Mouse (Mus musculus): ENCODE data around the gene Cbr2. TPM values are rescaled to one million over a fixed set of nuclear protein-coding genes. Genes with fewer than 3 reads are reported as not detected.

Gene Cbr2
- polyA plus RNA-seq, 1 experiment, result 0.66 TPM

DNA sequence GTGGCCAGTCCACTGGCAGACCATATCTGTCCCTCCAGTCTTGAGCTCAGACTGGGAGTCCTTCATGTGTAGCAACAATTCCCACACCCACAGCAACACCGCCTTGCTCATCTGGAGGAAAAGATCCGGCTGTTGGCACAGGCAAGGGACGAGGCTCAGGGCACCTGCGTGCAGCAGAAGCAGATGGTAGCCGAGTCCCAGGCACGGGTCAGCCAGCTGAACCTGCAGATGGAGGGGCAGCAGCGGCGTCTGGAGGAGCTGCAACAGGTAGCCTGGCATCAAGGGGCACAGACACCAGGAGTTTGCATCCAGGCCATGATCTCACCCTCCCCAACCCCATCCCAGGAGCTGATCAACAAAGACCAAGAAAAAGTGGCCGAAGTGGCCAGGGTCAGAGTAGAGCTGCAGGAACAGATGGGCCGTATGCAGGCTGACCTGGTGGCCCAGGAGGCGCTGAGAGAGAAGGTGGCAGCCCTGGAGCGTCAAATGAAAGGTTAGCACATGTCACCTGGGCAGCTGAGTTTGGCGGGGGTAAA, 12.0 kb downstream of the Cbr2 start:
- no peak for TF ChIP-seq CTCF (IDR thresholded peaks at IDR 0.05; ENCODE audit: borderline replicate concordance, extremely low read depth, insufficient read depth, insufficient read length)
- no peak for TF ChIP-seq POLR2A (IDR thresholded peaks at IDR 0.05; ENCODE audit: borderline replicate concordance, extremely low read depth, insufficient read depth, insufficient read length, poor library complexity, severe bottlenecking)
- DNase-seq (ENCODE audit: low read depth), result no peak

DNA sequence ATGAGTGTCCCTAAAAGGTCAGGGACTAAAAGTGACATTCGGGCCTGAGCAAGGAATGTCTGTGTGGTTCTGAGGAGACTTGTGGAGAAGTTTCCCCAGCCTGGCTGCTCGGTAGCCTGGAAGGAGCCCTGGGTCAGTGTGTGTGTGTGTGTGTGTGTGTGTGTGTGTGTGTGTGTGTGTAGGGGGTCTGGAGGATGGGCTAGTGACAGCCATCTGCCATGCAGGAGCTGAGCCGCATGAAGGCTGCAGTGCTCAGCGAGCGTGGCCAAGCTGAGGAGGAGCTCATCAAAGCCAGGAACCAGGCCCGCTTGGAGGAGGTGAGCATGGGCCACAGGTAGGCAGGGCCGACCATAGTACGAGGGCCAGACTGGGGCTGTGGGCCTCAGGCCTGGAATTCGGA, 12.7 kb downstream of the Cbr2 start:
- DNase-seq (ENCODE audit: low read depth), result no peak
- no peak for TF ChIP-seq POLR2A (IDR thresholded peaks at IDR 0.05; ENCODE audit: borderline replicate concordance, extremely low read depth, insufficient read depth, insufficient read length, poor library complexity, severe bottlenecking)
- TF ChIP-seq CTCF (IDR thresholded peaks at IDR 0.05; ENCODE audit: borderline replicate concordance, extremely low read depth, insufficient read depth, insufficient read length), result no peak

DNA sequence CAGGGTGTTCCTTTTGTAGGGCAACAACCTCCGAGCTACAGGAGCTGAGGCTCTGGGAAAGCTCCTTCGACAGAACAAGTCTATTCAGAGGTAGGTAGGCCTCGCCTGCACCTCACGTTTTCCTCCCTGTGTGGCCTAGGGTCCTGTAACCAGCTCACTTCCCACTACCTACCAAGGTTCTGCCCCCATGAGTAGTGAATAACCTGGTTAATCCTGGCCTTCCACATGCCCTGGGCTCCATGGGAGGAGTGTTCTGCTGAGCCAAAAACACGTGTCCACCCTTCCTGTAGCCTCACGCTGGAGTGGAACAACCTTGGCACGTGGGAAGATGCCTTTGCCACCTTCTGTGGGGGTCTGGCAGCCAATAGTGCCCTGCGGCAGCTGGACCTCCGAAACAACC, 16.8 kb downstream of the Cbr2 start:
- DNase-seq (ENCODE audit: low read depth), result no peak
- no peak for TF ChIP-seq POLR2A (IDR thresholded peaks at IDR 0.05; ENCODE audit: borderline replicate concordance, extremely low read depth, insufficient read depth, insufficient read length, poor library complexity, severe bottlenecking)
- no peak for TF ChIP-seq CTCF (IDR thresholded peaks at IDR 0.05; ENCODE audit: borderline replicate concordance, extremely low read depth, insufficient read depth, insufficient read length)

DNA sequence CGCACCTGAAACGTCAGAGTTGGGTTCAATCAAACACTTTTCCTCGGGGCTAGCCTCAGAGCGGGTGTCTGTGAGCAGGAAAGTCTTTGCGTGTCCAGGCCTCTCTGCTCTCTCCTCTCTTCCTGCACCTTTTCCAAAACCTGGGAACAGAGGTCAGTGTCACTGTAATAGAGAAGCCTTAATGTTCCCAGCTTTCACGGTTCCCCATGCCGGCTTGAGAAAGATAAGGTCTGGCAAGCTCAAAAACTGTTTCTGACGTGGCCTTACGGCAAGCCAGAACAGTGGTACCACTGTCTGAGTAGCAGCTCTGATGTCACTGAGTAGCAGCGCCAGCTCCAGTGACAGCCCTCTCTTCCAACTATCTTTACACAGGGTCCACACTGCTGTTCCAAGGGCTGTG, 17.4 kb downstream of the Cbr2 start:
- DNase-seq (ENCODE audit: low read depth), result no peak
- TF ChIP-seq CTCF (IDR thresholded peaks at IDR 0.05; ENCODE audit: borderline replicate concordance, extremely low read depth, insufficient read depth, insufficient read length) (no peak), POLR2A (IDR thresholded peaks at IDR 0.05; ENCODE audit: borderline replicate concordance, extremely low read depth, insufficient read depth, insufficient read length, poor library complexity, severe bottlenecking) (no peak)

DNA sequence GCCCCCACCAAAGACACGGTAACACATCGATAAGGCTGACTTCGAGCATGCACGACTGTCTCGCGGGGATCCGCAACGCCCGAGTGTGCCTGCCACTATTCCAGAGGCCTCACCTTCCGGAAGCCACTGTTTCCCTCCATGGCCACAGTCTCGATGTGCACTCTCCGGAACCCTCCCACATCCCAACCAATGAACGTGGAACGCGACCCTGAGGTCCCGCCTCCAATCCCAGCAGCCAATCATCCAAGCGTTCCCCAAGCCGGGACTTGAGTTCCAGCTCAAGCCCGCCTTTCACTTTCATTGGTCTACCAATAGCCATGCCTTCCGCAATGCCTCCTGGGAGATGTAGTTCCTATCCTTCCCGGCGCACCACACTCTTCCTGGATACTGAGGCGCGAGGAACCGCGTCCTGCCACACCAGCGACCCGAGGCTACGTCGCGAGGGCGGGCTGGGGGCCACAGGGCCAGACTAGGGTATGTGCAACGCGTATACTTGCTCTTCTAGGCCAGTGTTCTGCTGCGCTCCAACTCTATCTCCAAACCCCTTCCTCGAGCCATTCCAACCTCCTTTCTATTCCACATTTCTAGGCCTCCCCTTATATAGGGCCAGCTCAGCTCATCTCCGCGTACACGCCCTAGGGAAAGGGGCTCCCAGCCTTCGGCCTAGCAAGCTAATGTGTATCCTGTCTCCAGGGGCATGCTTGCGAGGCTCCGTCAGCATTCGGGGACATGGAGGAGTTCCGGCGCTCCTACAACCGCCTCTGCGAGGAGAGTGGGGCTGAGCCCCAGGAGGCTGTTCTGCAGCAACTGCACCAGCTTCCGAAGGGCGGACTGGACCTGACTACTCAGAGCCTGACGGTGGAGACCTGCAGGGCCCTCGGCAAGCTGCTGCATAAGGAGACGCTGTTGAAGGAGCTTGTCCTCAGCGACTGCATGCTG, 18.1 kb downstream of the Cbr2 start, which contains the start of the genes Cenpx and Lrrc45:
Gene Cenpx (minus strand): TSS at position 159 of the 939 bp plus-strand sequence.
Gene Lrrc45 (plus strand): TSS at position 346 of the 939 bp plus-strand sequence.
- peak; percentile 45; the same call in 1 of the 2 replicates for TF ChIP-seq POLR2A (IDR thresholded peaks at IDR 0.05; ENCODE audit: borderline replicate concordance, extremely low read depth, insufficient read depth, insufficient read length, poor library complexity, severe bottlenecking)
- TF ChIP-seq CTCF (IDR thresholded peaks at IDR 0.05; ENCODE audit: borderline replicate concordance, extremely low read depth, insufficient read depth, insufficient read length), result no peak
- DNase-seq (ENCODE audit: low read depth), result peak; percentile 99

DNA sequence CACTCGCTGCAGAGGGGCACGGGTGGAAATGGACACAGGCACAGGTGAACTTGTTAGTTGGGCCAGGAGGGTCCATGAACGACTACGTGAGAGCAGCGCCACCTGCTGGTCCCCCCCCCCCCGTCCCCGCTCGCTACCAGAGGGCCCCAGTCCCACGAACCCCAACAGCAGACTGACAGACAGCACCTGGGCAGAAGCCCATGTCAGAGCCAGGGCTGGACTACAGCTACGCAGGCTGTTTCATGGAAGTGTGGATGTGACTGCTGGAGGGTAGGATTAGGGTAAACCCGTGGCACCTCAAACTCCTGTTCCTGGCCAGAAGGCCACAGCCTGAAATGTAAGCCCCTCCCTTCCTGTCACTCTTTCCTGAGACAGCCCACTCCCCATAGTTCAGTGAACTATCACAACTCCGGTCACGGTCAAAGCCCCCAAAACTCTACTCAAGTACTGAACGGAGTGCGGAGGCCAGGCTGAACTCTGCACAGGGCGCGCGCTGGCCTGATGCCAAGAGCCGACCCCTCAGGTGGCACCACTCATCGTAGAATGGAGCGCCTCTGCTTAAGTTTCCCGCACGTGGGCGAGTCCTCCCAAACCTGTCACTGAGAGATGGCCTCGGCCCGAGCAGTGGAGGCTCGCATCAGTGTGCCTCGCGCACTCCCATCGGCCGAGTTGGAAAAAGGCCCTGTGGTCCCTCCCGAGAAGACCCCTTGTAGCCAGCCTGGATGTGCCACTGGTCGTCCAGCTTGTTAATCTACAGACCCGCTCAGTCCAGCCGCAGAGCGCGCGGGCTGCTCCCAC, 18.9 kb downstream of the Cbr2 start:
- DNase-seq (ENCODE audit: low read depth), result peak; percentile 69
- no peak for TF ChIP-seq POLR2A (IDR thresholded peaks at IDR 0.05; ENCODE audit: borderline replicate concordance, extremely low read depth, insufficient read depth, insufficient read length, poor library complexity, severe bottlenecking)
- peak; percentile 62 for TF ChIP-seq CTCF (IDR thresholded peaks at IDR 0.05; ENCODE audit: borderline replicate concordance, extremely low read depth, insufficient read depth, insufficient read length)

DNA sequence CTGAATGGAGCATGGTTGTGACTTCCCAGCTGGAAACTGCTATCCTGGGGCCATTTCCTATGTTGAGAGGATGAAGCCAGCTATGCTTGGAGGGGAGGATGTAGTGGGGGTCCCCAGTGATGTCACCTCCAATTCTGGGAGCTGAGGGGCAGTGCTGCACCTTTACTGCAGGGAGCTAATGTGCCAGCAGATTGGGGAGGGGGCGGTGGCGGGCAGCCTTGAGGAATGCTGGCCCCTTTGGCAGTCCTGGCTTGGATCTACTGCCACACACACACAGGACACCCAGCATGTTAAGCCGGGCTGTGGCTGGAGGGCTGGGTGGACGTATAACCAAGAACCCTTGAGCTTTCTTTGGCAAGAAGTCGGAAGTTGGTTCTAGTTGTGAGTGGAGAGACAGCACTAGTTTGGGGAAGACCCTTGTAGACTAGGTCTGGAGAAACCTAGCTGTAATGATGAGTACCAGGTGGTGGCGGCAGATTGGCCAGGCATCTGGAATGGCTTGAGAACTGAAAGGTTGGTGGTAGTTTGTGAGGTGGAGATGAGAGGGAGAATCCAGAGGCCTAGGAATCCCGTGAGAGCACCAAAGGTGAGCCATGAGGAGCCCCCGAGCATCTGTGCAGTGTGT, 19.8 kb downstream of the Cbr2 start:
- TF ChIP-seq CTCF (IDR thresholded peaks at IDR 0.05; ENCODE audit: borderline replicate concordance, extremely low read depth, insufficient read depth, insufficient read length), result no peak
- no peak for TF ChIP-seq POLR2A (IDR thresholded peaks at IDR 0.05; ENCODE audit: borderline replicate concordance, extremely low read depth, insufficient read depth, insufficient read length, poor library complexity, severe bottlenecking)

DNA sequence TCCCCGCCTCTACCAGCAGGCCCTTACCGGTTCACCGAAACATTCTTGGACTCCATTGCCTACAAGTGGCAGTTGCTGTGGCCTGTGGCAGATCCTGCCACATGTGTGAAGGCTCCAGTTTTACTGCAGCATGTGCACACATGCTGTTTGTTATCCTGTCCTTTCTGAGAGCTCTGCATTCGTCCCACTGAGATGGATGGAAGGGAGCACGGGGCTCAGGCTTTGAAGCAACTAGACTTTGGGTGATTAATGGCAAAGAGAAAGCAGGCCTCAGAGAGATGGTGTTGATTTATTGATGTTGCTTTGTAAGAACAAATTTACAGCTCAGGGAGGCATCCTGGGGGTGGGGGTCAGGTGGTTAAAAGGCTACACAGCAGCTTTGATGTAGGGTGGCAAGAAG, 21.2 kb downstream of the Cbr2 start:
- DNase-seq (ENCODE audit: low read depth), result no peak
- TF ChIP-seq CTCF (IDR thresholded peaks at IDR 0.05; ENCODE audit: borderline replicate concordance, extremely low read depth, insufficient read depth, insufficient read length), result no peak
- TF ChIP-seq POLR2A (IDR thresholded peaks at IDR 0.05; ENCODE audit: borderline replicate concordance, extremely low read depth, insufficient read depth, insufficient read length, poor library complexity, severe bottlenecking), result no peak

More for the DNA sequence above, 19.8 kb downstream of the Cbr2 start:
- no peak for DNase-seq (ENCODE audit: low read depth)

DNA sequence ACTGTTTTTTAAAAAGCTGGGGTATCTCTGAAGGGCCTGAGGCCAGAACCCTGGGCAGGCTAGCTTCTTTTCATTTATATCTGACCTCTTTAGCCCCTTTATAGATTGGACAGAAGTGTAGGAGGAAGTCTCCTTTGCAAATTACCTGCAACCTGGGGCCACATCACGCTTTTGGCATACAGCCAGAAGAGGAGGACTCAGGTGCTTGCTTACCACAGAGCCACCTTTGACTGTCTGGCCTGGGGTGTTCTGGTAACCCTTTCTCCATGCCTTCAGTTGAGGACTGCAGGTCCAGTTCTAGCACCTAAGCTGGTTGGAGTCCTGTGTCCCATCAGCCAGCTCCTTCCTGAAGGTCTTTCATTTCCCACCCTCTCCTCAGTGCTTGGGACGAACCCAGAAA, 22.4 kb downstream of the Cbr2 start:
- TF ChIP-seq POLR2A (IDR thresholded peaks at IDR 0.05; ENCODE audit: borderline replicate concordance, extremely low read depth, insufficient read depth, insufficient read length, poor library complexity, severe bottlenecking) (no peak), CTCF (IDR thresholded peaks at IDR 0.05; ENCODE audit: borderline replicate concordance, extremely low read depth, insufficient read depth, insufficient read length) (no peak)
- DNase-seq (ENCODE audit: low read depth), result no peak

DNA sequence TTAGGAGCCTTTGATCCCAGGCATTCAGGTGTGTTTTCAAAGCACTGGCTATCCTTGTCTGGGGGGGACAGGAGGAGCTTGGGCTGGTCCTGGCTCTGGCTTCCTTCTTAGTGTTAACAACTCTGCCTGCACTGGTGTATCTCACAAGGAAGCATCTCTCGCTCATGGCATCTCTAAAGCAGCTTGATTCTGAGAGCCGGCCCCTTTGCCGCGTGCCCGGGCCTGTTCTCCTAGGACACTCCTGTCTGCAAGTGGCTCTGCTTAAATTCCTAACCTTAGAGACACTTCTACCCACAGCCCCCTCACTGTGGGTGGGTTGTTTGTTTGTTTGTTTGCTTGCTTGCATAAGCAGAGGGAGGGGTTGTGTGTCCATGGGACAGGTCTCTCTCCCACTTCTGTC, 23.9 kb downstream of the Cbr2 start:
- TF ChIP-seq POLR2A (IDR thresholded peaks at IDR 0.05; ENCODE audit: borderline replicate concordance, extremely low read depth, insufficient read depth, insufficient read length, poor library complexity, severe bottlenecking) (no peak), CTCF (IDR thresholded peaks at IDR 0.05; ENCODE audit: borderline replicate concordance, extremely low read depth, insufficient read depth, insufficient read length) (no peak)
- no peak for DNase-seq (ENCODE audit: low read depth)

All from brain, embryonic 14.5 days (tissue).